ENCODE assay signal across 8 mouse cellular contexts in genomic region chr2:105333976-105334713, GRCm38 (mm10).
A peak's percentile ranks its signal among the peaks of the same experiment; 100 is the strongest.
DNase-seq lines count a peak whose midpoint lies in the region; ATAC-seq and TF ChIP-seq lines count a peak whose summit lies in the region.

No protein-coding gene starts in this region.

- H3K4me3 ChIP-seq in G1E (ENCODE audit: low read depth, low read length), result no peak overlapping the region
- no peak overlapping the region for H3K4me3 ChIP-seq in kidney, embryonic 15.5 days (replicated peaks)
- no peak overlapping the region for H3K4me3 ChIP-seq in limb, embryonic 14.5 days (replicated peaks; ENCODE audit: low read length)
- H3K4me3 ChIP-seq in myocyte, result no peak overlapping the region

- DNase-seq in A20 (ENCODE audit: low read depth, low spot score) (peak; percentile 72), G1E (ENCODE audit: low spot score) (peak; percentile 12)
- peak; percentile 81 to 86 for DNase-seq in cerebellum, postnatal 14 days
- DNase-seq in frontal cortex, postnatal 36 days (ENCODE audit: low spot score in 2 of 2), result peak; percentile 46 to 70
- DNase-seq in limb, embryonic 14.5 days (ENCODE audit: low spot score), result peak; percentile 75
- DNase-seq in thymus, postnatal 4 days, result peak; percentile 30

- H3K9me3 ChIP-seq in G1E (replicated peaks), result no peaks in the 10 kb centered on the region
- H3K9me3 ChIP-seq in kidney, embryonic 15.5 days (replicated peaks), result no peaks in the 10 kb centered on the region
- no peaks in the 10 kb centered on the region for H3K9me3 ChIP-seq in limb, embryonic 14.5 days (ENCODE audit: control insufficient read depth, low read length)

- H3K9ac ChIP-seq in kidney, embryonic 15.5 days, result no peak overlapping the region
- no peak overlapping the region for H3K9ac ChIP-seq in limb, embryonic 14.5 days (ENCODE audit: low read depth, low read length, severe bottlenecking)

- H3K79me2 ChIP-seq in myocyte (ENCODE audit: control insufficient read depth, insufficient read depth), result no peaks in the 10 kb centered on the region

- H3K4me1 ChIP-seq in G1E (ENCODE audit: insufficient read depth, low read depth, low read length), result peaks cover 3% of the 10 kb centered on the region; the same call in 1 of the 2 replicates
- H3K4me1 ChIP-seq in kidney, embryonic 15.5 days, result peaks cover 26% of the 10 kb centered on the region
- H3K4me1 ChIP-seq in limb, embryonic 14.5 days (ENCODE audit: control insufficient read depth, insufficient read depth, low read length), result no peaks in the 10 kb centered on the region

- H3K36me3 ChIP-seq in G1E (replicated peaks), result no peaks in the 10 kb centered on the region
- H3K36me3 ChIP-seq in kidney, embryonic 15.5 days, result no peaks in the 10 kb centered on the region
- no peaks in the 10 kb centered on the region for H3K36me3 ChIP-seq in limb, embryonic 14.5 days (ENCODE audit: control insufficient read depth, insufficient read depth, low read length)
- no peaks in the 10 kb centered on the region for H3K36me3 ChIP-seq in myocyte (ENCODE audit: control insufficient read depth, insufficient read depth)

- H3K4me2 ChIP-seq in kidney, embryonic 15.5 days, result no peak overlapping the region
- no peak overlapping the region for H3K4me2 ChIP-seq in limb, embryonic 14.5 days (replicated peaks; ENCODE audit: low read depth, low read length, severe bottlenecking)
- no peak overlapping the region for H3K4me2 ChIP-seq in myocyte (ENCODE audit: low read depth)

- TF ChIP-seq POLR2A in limb, embryonic 14.5 days (IDR thresholded peaks at IDR 0.05; ENCODE audit: borderline replicate concordance, extremely low read depth, insufficient read depth, insufficient read length), result no peak
- TF ChIP-seq POLR2A in myocyte (IDR thresholded peaks at IDR 0.05; ENCODE audit: insufficient read length, low read depth), result no peak

- 0 out of 2 replicates have a peak, but pooled peaks have one; percentile 38 for TF ChIP-seq CTCF in G1E (IDR thresholded peaks at IDR 0.05; ENCODE audit: low read depth, low read length)

- no peak overlapping the region for H3ac ChIP-seq in myocyte (ENCODE audit: control insufficient read depth, insufficient read length)

- no peak overlapping the region for H3K27ac ChIP-seq in kidney, embryonic 15.5 days
- no peak overlapping the region for H3K27ac ChIP-seq in limb, embryonic 14.5 days (replicated peaks; ENCODE audit: low read depth, low read length)

- ATAC-seq in G1E (ENCODE audit: extremely low read depth, insufficient number of reproducible peaks, low FRiP score, poor library complexity, severe bottlenecking), result peak; percentile 45; the same call in 1 of the 2 replicates
- peak; percentile 37 for ATAC-seq in kidney, embryonic 15.5 days (replicated peaks; ENCODE audit: low FRiP score)
- peak; percentile 66 for ATAC-seq in limb, embryonic 14.5 days (ENCODE audit: low FRiP score, low read depth)

- H3K27me3 ChIP-seq in G1E (ENCODE audit: insufficient read depth, low read length) (peaks cover 5% of the 10 kb centered on the region; the same call in 1 of the 2 replicates), myocyte (ENCODE audit: control insufficient read depth, insufficient read depth, insufficient read length) (peaks cover 24% of the 10 kb centered on the region)
- peaks cover 8% of the 10 kb centered on the region; the same call in 1 of the 2 replicates for H3K27me3 ChIP-seq in kidney, embryonic 15.5 days
- 0 out of 2 replicates have a peak, but pooled peaks cover 3% of the 10 kb centered on the region for H3K27me3 ChIP-seq in limb, embryonic 14.5 days (ENCODE audit: control insufficient read depth, insufficient read depth, low read length)

- WGBS in kidney, embryonic 15.5 days, result 41% methylated on average over 10 of the region's 10 CpGs
- WGBS in limb, embryonic 14.5 days, result 40% methylated on average over 10 of the region's 10 CpGs

TF ChIP-seq in myocyte, 11 proteins besides CTCF, POLR2A, EP300 and RAD21:
- 0 out of 2 replicates have a peak, but pooled peaks have one; percentile 18 for TF ChIP-seq CEBPB (IDR thresholded peaks at IDR 0.05; ENCODE audit: insufficient read depth, poor library complexity, severe bottlenecking)
- TF ChIP-seq REST (IDR thresholded peaks at IDR 0.05; ENCODE audit: insufficient read depth, insufficient read length), result no peak

Comparison
In these comparisons a context has a peak if more than half of its experiments do, and no peak if none do; other contexts are left out.
1. DNase-seq: peak in every context shown above with its lines; median percentile 84 in cerebellum, postnatal 14 days; 75 in limb, embryonic 14.5 days; 72 in A20; 58 in frontal cortex, postnatal 36 days; 30 in thymus, postnatal 4 days; 12 in G1E.